Mouse (Mus musculus): Measurements from ENCODE around the gene Lrrc3c. TPM values are rescaled to one million over a fixed set of nuclear protein-coding genes. Genes with fewer than 3 reads are reported as not detected.

The Lrrc3c gene
- polyA plus RNA-seq, 1 experiment from 2014 or later = not detected

DNA sequence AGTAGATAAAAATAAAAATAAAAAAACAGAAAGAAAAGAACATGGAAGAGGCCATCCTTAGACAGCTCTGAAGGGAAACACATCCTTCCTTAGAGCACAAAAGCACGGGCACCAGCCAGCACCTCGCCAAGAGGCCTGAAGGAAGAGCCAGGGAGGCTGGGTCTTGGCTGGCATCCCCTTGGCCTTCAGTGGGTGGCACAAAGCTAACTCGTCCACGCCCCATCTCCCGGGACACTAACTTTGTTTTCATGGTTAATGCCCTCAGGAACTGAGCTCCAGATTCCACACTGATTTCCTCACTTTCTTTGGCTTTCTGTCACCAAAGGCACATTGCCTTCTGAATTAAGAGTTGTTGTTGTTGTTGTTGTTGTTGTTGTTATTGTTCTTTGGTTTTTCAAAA, 20.3 kb upstream of the Lrrc3c start:
- H3K9ac ChIP-seq = no peak overlapping the region
- no peaks in the 10 kb centered on the region; the same call in 1 of the 2 replicates for H3K4me1 ChIP-seq
- H3K9me3 ChIP-seq = no peaks in the 10 kb centered on the region
- H3K36me3 ChIP-seq = peaks cover 9% of the 10 kb centered on the region; the same call in 1 of the 2 replicates
- no peak overlapping the region for H3K4me2 ChIP-seq
- ATAC-seq (ENCODE audit: borderline replicate concordance, extremely low read depth, low FRiP score, low TSS enrichment) = no peak
- 81% methylated on average over 5 of the region's 5 CpGs for WGBS
- H3K27ac ChIP-seq = no peak overlapping the region
- H3K27me3 ChIP-seq = no peaks in the 10 kb centered on the region
- H3K4me3 ChIP-seq = no peak overlapping the region

GRCm38 (mm10) chr11:98580301-98581121, 17.6 kb upstream of the Lrrc3c start:
- ATAC-seq (ENCODE audit: borderline replicate concordance, extremely low read depth, low FRiP score, low TSS enrichment) = peak; percentile 52; the same call in 1 of the 2 replicates

GRCm38 (mm10) chr11:98581286-98582029, 16.6 kb upstream of the Lrrc3c start:
- no peak overlapping the region for H3K4me2 ChIP-seq
- 70% methylated on average over 17 of the region's 17 CpGs for WGBS
- H3K9ac ChIP-seq = no peak overlapping the region
- no peak for ATAC-seq (ENCODE audit: borderline replicate concordance, extremely low read depth, low FRiP score, low TSS enrichment)
- H3K4me1 ChIP-seq = peaks cover 19% of the 10 kb centered on the region
- no peaks in the 10 kb centered on the region for H3K9me3 ChIP-seq
- H3K27me3 ChIP-seq = no peaks in the 10 kb centered on the region
- H3K27ac ChIP-seq = no peak overlapping the region
- no peak overlapping the region for H3K4me3 ChIP-seq
- H3K36me3 ChIP-seq = peaks cover 17% of the 10 kb centered on the region; the same call in 1 of the 2 replicates

More at GRCm38 (mm10) chr11:98580301-98581121, 17.6 kb upstream of the Lrrc3c start:
- H3K27ac ChIP-seq = no peak overlapping the region
- H3K4me3 ChIP-seq = no peak overlapping the region
- H3K9ac ChIP-seq = no peak overlapping the region
- H3K4me1 ChIP-seq = peaks cover 10% of the 10 kb centered on the region
- H3K27me3 ChIP-seq = no peaks in the 10 kb centered on the region
- WGBS = 59% methylated on average over 16 of the region's 16 CpGs
- H3K36me3 ChIP-seq = peaks cover 17% of the 10 kb centered on the region; the same call in 1 of the 2 replicates
- no peaks in the 10 kb centered on the region for H3K9me3 ChIP-seq
- no peak overlapping the region for H3K4me2 ChIP-seq

DNA sequence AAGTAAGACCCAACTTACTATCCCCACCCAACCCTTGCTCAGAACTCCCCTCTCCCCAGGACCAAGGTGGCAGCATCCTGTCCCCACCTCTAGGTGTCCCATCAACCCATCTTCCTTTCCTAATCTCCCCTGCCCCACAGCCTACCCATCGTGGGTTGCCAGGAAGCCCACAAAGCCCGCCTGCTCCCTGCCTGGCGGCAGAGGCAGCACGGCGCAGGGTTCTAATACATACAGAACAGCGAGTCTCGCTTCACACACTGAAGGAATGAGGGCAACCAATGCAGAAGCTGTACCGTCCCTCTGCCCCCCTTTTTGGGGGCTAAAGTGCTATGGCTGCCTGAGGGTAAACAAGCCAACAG, 16.1 kb upstream of the Lrrc3c start:
- H3K4me2 ChIP-seq = no peak overlapping the region
- no peaks in the 10 kb centered on the region for H3K27me3 ChIP-seq
- ATAC-seq (ENCODE audit: borderline replicate concordance, extremely low read depth, low FRiP score, low TSS enrichment) = no peak
- peaks cover 21% of the 10 kb centered on the region for H3K4me1 ChIP-seq
- peaks cover 17% of the 10 kb centered on the region; the same call in 1 of the 2 replicates for H3K36me3 ChIP-seq
- no peak overlapping the region for H3K9ac ChIP-seq
- H3K9me3 ChIP-seq = no peaks in the 10 kb centered on the region
- no peak overlapping the region for H3K27ac ChIP-seq
- H3K4me3 ChIP-seq = no peak overlapping the region
- WGBS = 87% methylated on average over 8 of the region's 8 CpGs

DNA sequence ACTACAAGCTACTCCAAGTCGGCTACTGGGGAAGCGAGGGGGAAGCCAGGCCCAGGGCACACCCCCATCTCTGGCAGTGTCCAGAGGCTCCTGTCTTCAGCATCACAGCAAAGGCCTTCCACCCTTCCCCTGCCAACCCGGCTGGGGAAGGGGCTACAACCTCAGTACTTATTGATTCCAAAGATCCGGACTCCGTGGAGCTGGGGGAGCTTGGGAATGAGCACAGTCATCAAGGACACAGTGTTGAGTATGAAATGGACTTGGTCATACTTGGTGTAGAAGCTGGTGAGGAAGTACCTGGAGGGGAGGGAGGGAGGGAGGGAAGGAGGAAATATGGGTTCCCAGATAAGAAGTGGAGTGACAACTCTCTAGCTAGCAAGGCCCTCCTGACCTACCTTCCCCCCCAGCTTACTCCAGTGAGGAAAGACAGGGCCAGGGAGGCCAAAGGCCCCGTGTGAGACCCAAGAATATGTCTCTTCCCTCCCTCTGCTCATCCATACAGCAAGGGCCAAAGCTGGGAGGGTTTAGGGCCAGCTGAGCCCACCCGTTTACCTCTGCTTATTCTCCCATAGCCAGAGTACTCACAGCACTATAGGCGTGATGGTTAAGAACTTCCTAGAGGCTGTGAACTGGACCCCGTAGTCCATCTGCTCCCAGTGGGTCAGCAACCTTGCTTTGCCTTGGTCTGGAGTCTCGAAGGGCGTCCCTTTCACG, 15.4 kb upstream of the Lrrc3c start:
- H3K4me3 ChIP-seq = no peak overlapping the region

DNA sequence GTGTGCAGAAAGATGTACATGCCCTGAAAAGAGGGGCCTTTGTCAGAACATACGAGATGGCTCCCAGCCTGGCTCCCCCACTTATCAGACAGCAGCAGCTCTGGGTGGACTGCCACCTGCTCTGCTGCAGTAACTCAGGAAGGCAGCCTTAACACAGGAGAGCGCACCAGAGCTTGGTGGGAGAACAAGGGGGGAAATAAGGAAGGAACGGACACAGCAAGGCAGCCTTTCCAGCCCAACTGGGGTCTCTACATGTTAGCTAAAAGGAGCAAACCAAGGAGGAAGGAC, 14.9 kb upstream of the Lrrc3c start:
- H3K4me1 ChIP-seq = peaks cover 28% of the 10 kb centered on the region
- no peaks in the 10 kb centered on the region for H3K27me3 ChIP-seq
- no peak overlapping the region for H3K9ac ChIP-seq
- H3K27ac ChIP-seq = no peak overlapping the region
- no peak for ATAC-seq (ENCODE audit: borderline replicate concordance, extremely low read depth, low FRiP score, low TSS enrichment)
- no peaks in the 10 kb centered on the region for H3K9me3 ChIP-seq
- 86% methylated on average over 3 of the region's 3 CpGs for WGBS
- H3K4me3 ChIP-seq = no peak overlapping the region
- H3K36me3 ChIP-seq = peaks cover 17% of the 10 kb centered on the region; the same call in 1 of the 2 replicates
- no peak overlapping the region for H3K4me2 ChIP-seq

More for the DNA sequence above, 15.4 kb upstream of the Lrrc3c start:
- Histone ChIP-seq H3K36me3 (peaks cover 17% of the 10 kb centered on the region; the same call in 1 of the 2 replicates), H3K27me3 (no peaks in the 10 kb centered on the region), H3K4me2 (no peak overlapping the region), H3K4me1 (peaks cover 25% of the 10 kb centered on the region), H3K27ac (no peak overlapping the region), H3K9me3 (no peaks in the 10 kb centered on the region), H3K9ac (no peak overlapping the region)
- no peak for ATAC-seq (ENCODE audit: borderline replicate concordance, extremely low read depth, low FRiP score, low TSS enrichment)
- 85% methylated on average over 12 of the region's 12 CpGs for WGBS

DNA sequence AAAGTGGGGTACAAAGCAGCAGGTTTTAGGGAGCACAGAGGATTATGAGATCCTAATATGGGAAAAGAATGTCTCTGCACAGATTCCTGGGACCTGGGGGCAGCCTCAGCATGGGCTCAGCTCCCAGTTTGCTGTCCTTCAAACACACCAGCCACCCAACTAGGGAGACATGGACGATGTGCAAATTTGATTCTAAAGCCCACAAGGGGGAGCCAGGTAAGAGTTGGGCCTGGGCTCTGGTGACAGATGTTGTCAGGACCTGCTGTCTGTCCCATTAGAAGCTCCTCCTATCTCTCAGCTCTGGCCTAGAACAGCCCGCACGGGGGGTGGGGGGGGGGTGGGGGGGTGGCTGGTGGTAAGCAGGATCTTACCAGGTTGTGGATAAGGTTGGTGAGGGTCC, 14.5 kb upstream of the Lrrc3c start:
- Histone ChIP-seq H3K4me1 (peaks cover 32% of the 10 kb centered on the region), H3K4me3 (no peak overlapping the region), H3K27me3 (no peaks in the 10 kb centered on the region), H3K36me3 (peaks cover 17% of the 10 kb centered on the region; the same call in 1 of the 2 replicates), H3K9me3 (no peaks in the 10 kb centered on the region), H3K4me2 (no peak overlapping the region), H3K27ac (no peak overlapping the region), H3K9ac (no peak overlapping the region)
- no peak for ATAC-seq (ENCODE audit: borderline replicate concordance, extremely low read depth, low FRiP score, low TSS enrichment)
- WGBS = 25% methylated on average over 3 of the region's 3 CpGs

DNA sequence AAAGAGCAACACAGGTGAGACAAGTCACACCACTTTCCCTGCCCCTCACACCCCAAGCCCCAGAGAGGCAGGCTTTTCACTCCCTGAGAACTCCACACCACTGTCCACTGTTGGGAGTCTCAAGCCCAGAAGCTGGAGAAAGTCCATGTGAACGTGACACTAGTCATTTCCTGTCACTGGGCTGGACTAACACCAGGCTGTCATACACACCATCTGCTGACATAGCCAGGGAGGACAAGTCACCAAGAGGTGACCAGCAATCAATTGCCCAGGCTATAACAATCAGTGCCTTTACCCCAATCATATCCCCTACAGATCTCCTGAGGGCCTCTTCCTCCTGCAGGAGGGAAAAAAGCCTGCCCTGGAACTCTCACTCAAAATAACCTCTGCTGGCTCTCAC, 13.9 kb upstream of the Lrrc3c start:
- Histone ChIP-seq H3K36me3 (peaks cover 17% of the 10 kb centered on the region; the same call in 1 of the 2 replicates), H3K4me1 (peaks cover 37% of the 10 kb centered on the region), H3K4me3 (no peak overlapping the region), H3K27ac (no peak overlapping the region), H3K9me3 (no peaks in the 10 kb centered on the region), H3K9ac (no peak overlapping the region), H3K4me2 (no peak overlapping the region), H3K27me3 (no peaks in the 10 kb centered on the region)
- no peak for ATAC-seq (ENCODE audit: borderline replicate concordance, extremely low read depth, low FRiP score, low TSS enrichment)
- 42% methylated on average over 1 of the region's 1 CpGs for WGBS

DNA sequence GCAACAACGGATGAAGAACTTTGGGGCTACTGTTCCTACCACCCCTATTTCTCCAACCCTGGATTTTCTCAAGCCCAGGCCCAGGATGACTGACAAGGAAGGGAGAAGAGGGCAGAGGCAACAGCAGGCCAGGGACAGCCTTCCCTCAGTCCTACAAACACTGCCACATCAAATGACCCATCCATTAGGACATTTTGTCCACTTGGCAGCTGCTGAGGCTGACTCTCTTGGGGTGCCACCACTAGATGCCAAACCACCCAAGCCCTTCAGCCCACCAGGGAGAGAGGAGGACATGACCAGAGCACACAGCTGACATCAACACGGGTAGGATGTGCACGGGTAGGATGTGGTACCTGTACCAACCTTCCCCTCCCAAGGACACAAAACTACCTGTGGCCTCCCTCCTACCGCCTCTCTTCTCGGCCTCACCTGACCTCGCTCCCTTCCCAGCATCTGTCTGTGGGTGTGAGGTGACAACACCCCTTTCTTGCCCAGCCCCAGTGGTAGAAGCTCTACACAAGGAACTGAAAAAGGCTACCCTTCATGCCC, 13.4 kb upstream of the Lrrc3c start:
- no peaks in the 10 kb centered on the region for H3K9me3 ChIP-seq
- H3K4me1 ChIP-seq = peaks cover 39% of the 10 kb centered on the region
- 88% methylated on average over 6 of the region's 6 CpGs for WGBS
- H3K4me3 ChIP-seq = no peak overlapping the region
- H3K4me2 ChIP-seq = no peak overlapping the region
- no peak for ATAC-seq (ENCODE audit: borderline replicate concordance, extremely low read depth, low FRiP score, low TSS enrichment)
- H3K27ac ChIP-seq = no peak overlapping the region
- no peaks in the 10 kb centered on the region for H3K27me3 ChIP-seq
- H3K36me3 ChIP-seq = peaks cover 17% of the 10 kb centered on the region; the same call in 1 of the 2 replicates
- H3K9ac ChIP-seq = no peak overlapping the region

DNA sequence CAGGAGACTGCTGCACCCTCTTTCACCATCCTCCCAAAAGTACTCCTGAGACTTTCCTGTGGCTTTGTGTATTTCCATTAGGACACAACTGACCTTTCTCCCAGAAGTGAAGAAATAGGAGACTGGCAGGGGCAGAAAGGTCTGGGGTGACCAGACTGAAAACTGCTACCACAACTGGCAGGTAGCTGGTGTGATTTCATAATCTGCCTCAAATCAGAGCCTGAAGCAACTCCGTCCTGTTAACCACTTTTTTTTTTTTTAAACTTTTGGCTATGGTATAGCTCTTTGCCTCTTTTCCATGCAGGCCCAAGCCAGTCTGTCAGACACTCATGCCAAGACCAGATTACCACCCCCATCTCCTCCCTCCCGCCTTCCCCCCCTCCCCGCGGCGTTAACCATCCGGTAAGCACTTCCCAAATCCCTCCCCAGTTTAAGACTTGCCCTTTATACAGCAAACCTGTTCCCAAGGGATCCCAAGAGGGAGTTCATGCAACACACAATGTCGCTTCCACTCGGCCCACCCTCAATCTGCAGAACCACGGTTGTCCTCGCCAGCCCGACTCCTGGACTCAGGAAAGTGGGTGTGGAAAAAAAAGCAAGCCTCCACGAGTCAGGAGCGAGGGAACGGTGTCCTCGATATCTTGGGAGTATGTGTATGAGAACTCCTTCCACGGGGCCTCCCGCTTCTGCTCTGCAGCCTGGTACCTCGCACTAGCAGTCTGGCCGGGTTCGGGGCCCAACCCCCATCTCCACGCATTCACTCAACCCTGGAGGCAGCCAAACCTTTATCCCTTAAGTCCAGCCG, 11.8 kb upstream of the Lrrc3c start:
- Histone ChIP-seq H3K36me3 (peaks cover 17% of the 10 kb centered on the region; the same call in 1 of the 2 replicates), H3K27ac (peak overlapping the region; percentile 81), H3K4me3 (peak overlapping the region; percentile 76), H3K9me3 (no peaks in the 10 kb centered on the region), H3K9ac (peak overlapping the region; percentile 81), H3K4me1 (peaks cover 39% of the 10 kb centered on the region), H3K27me3 (0 out of 2 replicates have a peak, but pooled peaks cover 3% of the 10 kb centered on the region), H3K4me2 (peak overlapping the region; percentile 83)
- WGBS = under 1% methylated on average over 22 of the region's 22 CpGs
- peak; percentile 19 for ATAC-seq (ENCODE audit: borderline replicate concordance, extremely low read depth, low FRiP score, low TSS enrichment)

Data from lung, embryonic 15.5 days (tissue).